Mouse (Mus musculus) heart, adult 2 months (tissue): Measurements from ENCODE around the gene Man2c1.

Experiments used
- CTCF ChIP-seq: fragments of 200-600 bp; IDR thresholded peaks from 2 replicates; pipeline ENCODE4 v1.8.1; 2022; ENCODE audit warnings: antibody characterized with exemption, mild to moderate bottlenecking, moderate library complexity
- POLR2A ChIP-seq: fragments of 200-500 bp; IDR thresholded peaks from 2 replicates; pipeline ENCODE4 v1.6.1; 2011; ENCODE audit warnings: mild to moderate bottlenecking, low read depth, low read length, control low read depth; ENCODE audit not compliant: insufficient read depth

GRCm38 (mm10) chr9:57129641-57130040 lies 849 bp upstream of the Man2c1 start:
- TF ChIP-seq POLR2A = no peak
- no peak for TF ChIP-seq CTCF
